Mouse (Mus musculus) kidney, adult 2 months (tissue): Measurements from ENCODE around the gene Prdm12. TPM values are rescaled to one million over a fixed set of nuclear protein-coding genes. Genes with fewer than 3 reads are reported as not detected.

Experiments
- DNase-seq: peaks from one replicate; pipeline ENCODE4 v3.0.0; 2021
- H3K27ac ChIP-seq: fragments of 200-500 bp; 2 replicates; pipeline ENCODE4 v1.5.1; 2012; ENCODE audit warnings: low read depth, low read length, control low read depth, inconsistent platforms; ENCODE audit not compliant: insufficient read depth
- H3K27me3 ChIP-seq: fragments of 200-500 bp; replicated peaks from 2 replicates; pipeline ENCODE4 v1.6.1; 2012; ENCODE audit warnings: mild to moderate bottlenecking, moderate library complexity, low read length, inconsistent platforms; ENCODE audit not compliant: control insufficient read depth, insufficient read depth
- H3K36me3 ChIP-seq: fragments of 200-500 bp; 2 replicates; pipeline ENCODE4 v1.6.1; 2012; ENCODE audit warnings: mild to moderate bottlenecking, moderate library complexity, low read length, inconsistent platforms; ENCODE audit not compliant: control insufficient read depth, insufficient read depth
- H3K4me1 ChIP-seq: fragments of 200-500 bp; 2 replicates; pipeline ENCODE4 v1.6.1; 2011; ENCODE audit warnings: low read length; ENCODE audit not compliant: control insufficient read depth, insufficient read depth
- H3K4me3 ChIP-seq: fragments of 200-500 bp; 2 replicates; pipeline ENCODE4 v1.5.1; 2011; ENCODE audit warnings: mild to moderate bottlenecking, low read depth, low read length, control low read depth; ENCODE audit not compliant: insufficient read depth
- CTCF ChIP-seq: fragments of 200-500 bp; conservative IDR thresholded peaks from 2 replicates; pipeline ENCODE4 v1.5.1; 2011; ENCODE audit warnings: low read depth, mild to moderate bottlenecking, control low read depth, low read length, moderate library complexity, mixed read lengths; ENCODE audit not compliant: insufficient read depth, insufficient read length
- POLR2A ChIP-seq: fragments of 200-500 bp; IDR thresholded peaks from one replicate; pipeline ENCODE4 v1.6.1; 2011; ENCODE audit warnings: low read depth, low read length, control low read depth
- WGBS: fragments of 180-500 bp; shearing (Covaris S2); methylation state at CpG from one replicate; pipeline ENCODE4 v1.1.7; 2018; 5-methylcytosine and 5-hydroxymethylcytosine counted together
- polyA plus RNA-seq: library from polyadenylated mRNA; depleted of rRNA; stranded (reverse); fragments of >200 nt; gene quantifications from 2 replicates; pipeline ENCODE4 v1.2.3, GENCODE M21; 2012

Prdm12 gene
- polyA plus RNA-seq, 1 experiment, result not detected

GRCm38 (mm10) chr2:31636742-31637141 lies 3.1 kb upstream of the Prdm12 start:
- H3K27me3 ChIP-seq, result peaks cover 15% of the 10 kb centered on the region
- 0 out of 2 replicates have a peak, but pooled peaks cover 3% of the 10 kb centered on the region for H3K4me1 ChIP-seq
- DNase-seq, result no peak
- no peak overlapping the region for H3K27ac ChIP-seq
- TF ChIP-seq CTCF (no peak), POLR2A (no peak)
- H3K36me3 ChIP-seq, result no peaks in the 10 kb centered on the region
- no peak overlapping the region for H3K4me3 ChIP-seq
- WGBS, result 4% methylated on average over 34 of the region's 35 CpGs

GRCm38 (mm10) chr2:31637311-31637710 lies 2.5 kb upstream of the Prdm12 start:
- 3% methylated on average over 12 of the region's 12 CpGs for WGBS
- no peaks in the 10 kb centered on the region for H3K36me3 ChIP-seq
- H3K4me3 ChIP-seq, result no peak overlapping the region
- TF ChIP-seq POLR2A (no peak), CTCF (no peak)
- no peak for DNase-seq
- H3K27ac ChIP-seq, result no peak overlapping the region
- H3K4me1 ChIP-seq, result 0 out of 2 replicates have a peak, but pooled peaks cover 3% of the 10 kb centered on the region
- H3K27me3 ChIP-seq, result peaks cover 15% of the 10 kb centered on the region

DNA sequence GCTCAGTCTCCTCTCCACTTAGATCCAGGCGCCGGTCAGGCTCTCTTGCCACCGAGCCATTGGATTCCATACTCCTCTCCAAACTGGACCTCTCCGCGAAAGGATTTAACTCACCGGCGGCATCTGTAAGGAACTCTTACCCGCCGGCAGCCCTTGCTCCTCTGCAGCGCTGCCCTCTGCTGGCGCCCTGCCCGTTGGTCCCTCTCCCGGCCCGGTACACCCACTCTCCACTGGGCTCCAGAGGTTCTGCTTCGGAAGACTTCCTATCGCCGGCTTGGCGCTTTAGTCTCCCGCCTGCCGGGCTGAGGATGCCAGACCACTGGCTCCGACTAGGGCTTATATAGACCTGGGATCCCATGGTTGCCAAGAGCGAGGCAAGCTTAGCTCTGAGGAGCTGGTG lies 2.0 kb upstream of the Prdm12 start:
- Histone ChIP-seq H3K27me3 (peaks cover 15% of the 10 kb centered on the region), H3K4me3 (no peak overlapping the region), H3K27ac (no peak overlapping the region), H3K4me1 (0 out of 2 replicates have a peak, but pooled peaks cover 3% of the 10 kb centered on the region), H3K36me3 (no peaks in the 10 kb centered on the region)
- peak; percentile 52 for DNase-seq
- 2% methylated on average over 22 of the region's 22 CpGs for WGBS
- TF ChIP-seq POLR2A, result no peak
- no peak for TF ChIP-seq CTCF

DNA sequence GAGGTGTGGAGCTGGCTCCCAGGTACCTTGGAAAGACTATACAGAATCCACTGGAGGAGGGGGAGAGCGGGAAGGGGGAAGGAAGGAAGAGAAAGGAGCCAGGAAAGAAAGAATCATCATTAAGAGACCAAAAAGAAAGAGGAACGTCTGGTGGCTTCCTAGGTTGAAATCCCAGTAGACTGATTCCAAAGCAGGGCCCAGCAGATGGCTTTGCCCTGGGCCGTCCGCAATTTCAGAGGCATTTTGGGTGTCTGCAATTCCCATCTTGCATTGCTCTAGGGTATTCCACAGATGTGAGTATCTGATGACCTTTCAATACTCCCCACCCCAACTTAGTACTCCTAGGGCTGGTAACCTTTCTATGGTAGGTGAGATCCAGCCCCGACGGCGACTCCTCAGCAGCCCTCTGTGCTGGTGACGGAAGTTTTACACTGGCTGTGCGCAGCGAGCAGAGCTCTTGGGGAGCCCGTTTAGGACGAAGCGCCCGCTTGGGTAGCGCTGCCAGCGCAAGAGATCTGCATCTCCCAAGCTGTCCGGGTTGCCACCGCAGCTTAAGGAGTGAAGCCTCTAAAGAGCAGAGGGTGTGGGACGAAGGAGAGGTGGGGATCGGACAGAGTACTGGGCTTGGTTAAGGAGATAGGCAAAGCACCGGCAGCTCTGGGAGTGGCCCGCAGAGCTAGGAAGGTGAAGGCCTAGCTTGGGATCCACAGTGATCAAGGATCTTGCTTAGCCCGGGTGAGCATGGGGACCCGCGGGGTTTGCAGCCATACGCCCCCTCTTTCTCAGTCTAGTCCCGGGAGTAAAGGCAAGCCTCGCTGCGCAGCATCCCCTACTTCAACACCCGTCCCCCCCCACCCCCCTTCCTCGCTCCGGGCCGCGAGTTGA lies 1.0 kb upstream of the Prdm12 start:
- Histone ChIP-seq H3K36me3 (no peaks in the 10 kb centered on the region), H3K27me3 (peaks cover 15% of the 10 kb centered on the region), H3K4me3 (no peak overlapping the region), H3K27ac (no peak overlapping the region), H3K4me1 (0 out of 2 replicates have a peak, but pooled peaks cover 3% of the 10 kb centered on the region)
- 5% methylated on average over 33 of the region's 34 CpGs for WGBS
- no peak for TF ChIP-seq POLR2A
- TF ChIP-seq CTCF, result no peak
- DNase-seq, result no peak

GRCm38 (mm10) chr2:31639466-31639760 lies 424 bp upstream of the Prdm12 start:
- H3K36me3 ChIP-seq, result no peaks in the 10 kb centered on the region
- 1% methylated on average over 13 of the region's 13 CpGs for WGBS
- no peak overlapping the region for H3K4me3 ChIP-seq
- no peak overlapping the region for H3K27ac ChIP-seq
- peaks cover 15% of the 10 kb centered on the region for H3K27me3 ChIP-seq
- H3K4me1 ChIP-seq, result 0 out of 2 replicates have a peak, but pooled peaks cover 3% of the 10 kb centered on the region
- DNase-seq, result no peak
- no peak for TF ChIP-seq CTCF
- no peak for TF ChIP-seq POLR2A

DNA sequence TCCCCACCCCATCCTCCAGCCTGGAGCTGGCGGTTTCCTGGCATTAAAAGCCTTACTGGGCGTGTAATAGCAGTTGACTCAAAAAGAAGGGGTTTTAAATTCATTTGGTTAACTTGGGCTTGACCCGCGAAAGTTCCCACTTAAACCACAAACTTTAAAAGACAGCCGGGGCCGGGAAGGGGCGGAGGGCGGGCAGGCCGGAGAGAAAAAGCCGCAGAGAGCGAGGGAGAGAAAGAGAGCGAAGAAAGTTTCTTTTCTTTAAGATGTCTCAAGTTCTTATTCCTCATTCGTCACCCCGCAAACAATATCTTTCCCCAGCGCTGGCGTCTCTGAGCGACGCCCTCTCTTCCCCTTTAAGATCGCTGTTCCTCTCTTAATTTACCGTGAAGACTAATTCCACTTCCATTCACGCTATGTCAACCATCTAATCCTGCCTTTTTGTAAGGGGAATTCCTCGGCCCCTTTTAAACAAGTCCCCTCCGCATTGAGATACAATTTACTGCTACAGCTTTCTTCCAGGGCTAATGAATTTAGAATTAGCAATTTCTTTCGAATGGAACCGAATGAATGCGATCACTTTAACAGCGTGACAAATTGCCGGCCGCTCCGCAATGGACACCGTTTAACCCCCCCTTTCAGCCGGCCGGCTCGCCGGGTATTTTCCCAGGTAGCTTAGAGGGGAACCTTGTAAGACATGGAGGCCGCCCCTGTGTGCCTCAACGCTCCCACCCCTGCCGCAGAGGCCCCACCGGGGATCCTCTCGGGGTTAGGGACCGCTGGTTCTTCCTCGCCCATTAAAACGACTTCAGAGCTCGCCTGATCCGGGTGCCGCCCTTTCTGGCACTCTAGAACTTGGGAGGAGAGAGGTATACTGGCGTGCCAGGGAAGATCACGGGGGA lies 1.0 kb downstream of the Prdm12 start:
- no peaks in the 10 kb centered on the region for H3K36me3 ChIP-seq
- H3K27ac ChIP-seq, result no peak overlapping the region
- WGBS, result 3% methylated on average over 48 of the region's 48 CpGs
- DNase-seq, result no peak
- H3K4me3 ChIP-seq, result no peak overlapping the region
- H3K4me1 ChIP-seq, result 0 out of 2 replicates have a peak, but pooled peaks cover 3% of the 10 kb centered on the region
- TF ChIP-seq CTCF (no peak), POLR2A (no peak)
- H3K27me3 ChIP-seq, result peaks cover 14% of the 10 kb centered on the region

DNA sequence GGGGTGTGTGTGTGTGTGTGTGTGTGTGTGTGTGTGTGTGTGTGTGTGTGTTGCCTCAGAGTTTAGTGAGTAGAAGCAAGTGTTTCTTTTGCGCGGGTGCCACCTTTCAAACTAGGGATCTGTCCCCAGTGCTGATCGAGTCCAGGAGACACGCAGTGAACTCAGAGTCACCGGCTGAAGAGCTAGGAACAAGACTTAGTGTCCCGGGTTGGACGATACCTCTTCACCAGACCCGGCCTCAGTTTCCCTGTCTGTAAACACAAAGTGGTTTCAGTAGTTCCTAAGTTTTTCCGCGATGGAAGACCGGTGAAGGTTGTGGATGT lies 1.6 kb downstream of the Prdm12 start:
- DNase-seq, result no peak
- TF ChIP-seq CTCF, result no peak
- TF ChIP-seq POLR2A, result no peak
- no peak overlapping the region for H3K27ac ChIP-seq
- H3K4me3 ChIP-seq, result no peak overlapping the region
- H3K27me3 ChIP-seq, result peaks cover 9% of the 10 kb centered on the region
- H3K36me3 ChIP-seq, result no peaks in the 10 kb centered on the region
- WGBS, result 2% methylated on average over 11 of the region's 11 CpGs
- no peaks in the 10 kb centered on the region for H3K4me1 ChIP-seq
